Mouse (Mus musculus): ENCODE results near the gene Clca3a1.

Clca3a1 gene

GRCm38 (mm10) chr3:144719088-144719900 is 41.5 kb downstream of the Clca3a1 start:
- DNase-seq (ENCODE audit: low spot score) = peak; percentile 60

DNA sequence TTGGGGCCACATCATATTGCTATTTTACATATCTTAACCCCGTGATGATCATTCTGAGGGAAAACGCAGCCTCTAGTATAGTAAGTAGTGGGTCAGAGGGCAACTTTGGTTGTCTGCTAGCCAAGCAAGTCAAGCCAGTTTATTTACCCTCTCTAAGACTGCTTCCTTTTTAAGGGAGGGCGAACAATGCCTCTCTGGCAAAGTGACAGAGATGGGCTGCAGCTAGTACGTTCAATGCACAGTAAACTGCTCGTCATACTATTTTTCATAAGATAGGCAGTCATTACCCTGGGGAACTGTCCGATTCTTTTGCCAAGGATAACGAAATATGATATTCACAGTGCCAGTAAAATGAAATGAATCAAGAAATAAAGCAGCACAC is 42.1 kb downstream of the Clca3a1 start:
- no peak for DNase-seq (ENCODE audit: low spot score)

DNA sequence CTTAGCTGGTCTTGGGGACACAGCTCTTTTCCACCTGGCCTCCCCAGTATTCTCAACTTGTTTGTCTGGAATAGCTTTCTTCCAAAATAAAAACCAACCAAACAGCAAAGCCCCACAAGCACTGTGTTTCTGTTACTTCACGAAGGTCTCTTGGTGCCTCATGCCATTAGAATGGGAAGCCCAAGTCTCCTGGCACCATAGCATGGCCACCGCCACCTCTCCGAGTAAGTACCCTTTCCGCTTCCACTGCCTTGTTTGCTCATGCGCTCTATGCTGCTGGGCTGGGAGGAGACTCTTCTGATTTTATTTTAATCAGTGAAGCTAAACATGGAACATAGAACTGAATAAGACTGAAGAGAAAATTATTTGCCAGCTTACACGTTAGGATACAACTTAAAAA is 42.9 kb downstream of the Clca3a1 start:
- no peak for DNase-seq (ENCODE audit: low spot score)

DNA sequence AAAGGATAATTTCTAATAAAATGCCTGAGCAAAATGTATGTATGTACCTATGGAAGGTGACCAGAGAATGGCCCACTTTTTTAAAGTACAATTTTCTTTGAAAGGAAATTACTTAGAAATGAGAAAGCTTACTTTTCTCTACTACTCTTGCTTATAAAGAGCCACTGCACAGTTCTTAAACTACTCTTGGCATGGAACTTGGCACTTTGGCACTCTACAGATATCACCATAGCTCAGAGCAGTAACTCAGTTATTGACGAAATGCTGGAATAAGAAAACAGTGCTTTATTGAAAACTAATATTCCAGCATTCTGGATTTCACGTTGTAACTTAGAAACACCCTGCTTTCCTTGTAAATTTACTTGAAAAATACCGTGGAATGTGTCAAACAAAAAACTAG is 43.7 kb downstream of the Clca3a1 start:
- DNase-seq (ENCODE audit: low spot score) = no peak

DNA sequence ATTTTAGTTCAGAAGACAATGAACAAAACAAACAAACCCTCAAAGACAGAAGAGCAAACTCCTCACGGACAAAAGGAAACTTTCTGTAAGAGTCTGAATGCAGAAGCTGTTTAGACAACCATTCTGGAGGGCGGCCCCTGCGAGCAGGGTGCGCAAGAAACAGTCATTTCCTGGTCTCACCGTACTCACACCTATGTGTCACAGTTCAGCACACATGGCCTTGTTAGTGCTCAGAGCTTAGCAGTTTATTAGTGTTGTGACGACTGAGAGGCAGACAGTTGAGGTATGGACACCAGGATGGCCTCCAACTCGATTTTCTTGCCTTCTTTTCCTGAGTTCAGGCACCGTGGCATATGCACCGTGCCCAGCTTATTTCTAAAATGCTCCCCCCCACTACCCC is 44.9 kb downstream of the Clca3a1 start:
- no peak for DNase-seq (ENCODE audit: low spot score)

GRCm38 (mm10) chr3:144715033-144715432 is 45.7 kb downstream of the Clca3a1 start:
- no peak for DNase-seq (ENCODE audit: low spot score)

DNA sequence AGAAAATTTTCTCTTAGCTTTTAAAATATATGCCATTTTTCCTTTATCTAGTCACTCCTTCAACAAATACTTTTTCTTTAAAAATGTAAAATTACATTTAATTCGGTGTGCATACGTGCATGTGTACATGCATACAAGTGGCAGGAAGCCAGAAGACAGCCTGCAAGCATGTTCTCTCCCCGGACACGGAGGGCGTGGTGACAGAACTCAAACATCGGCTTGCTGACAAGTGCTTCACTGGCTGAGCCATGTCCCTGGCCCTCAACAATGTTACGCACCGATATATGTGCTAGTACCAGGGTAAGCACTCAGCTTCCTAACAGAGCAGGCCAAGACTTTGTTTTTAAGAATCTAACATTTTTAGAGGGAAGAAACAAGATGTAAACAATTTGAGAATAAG is 46.2 kb downstream of the Clca3a1 start:
- no peak for DNase-seq (ENCODE audit: low spot score)

- no peak for DNase-seq (ENCODE audit: low spot score)
Measured at GRCm38 (mm10) chr3:144714126-144714525, 46.7 kb downstream of the Clca3a1 start.

DNA sequence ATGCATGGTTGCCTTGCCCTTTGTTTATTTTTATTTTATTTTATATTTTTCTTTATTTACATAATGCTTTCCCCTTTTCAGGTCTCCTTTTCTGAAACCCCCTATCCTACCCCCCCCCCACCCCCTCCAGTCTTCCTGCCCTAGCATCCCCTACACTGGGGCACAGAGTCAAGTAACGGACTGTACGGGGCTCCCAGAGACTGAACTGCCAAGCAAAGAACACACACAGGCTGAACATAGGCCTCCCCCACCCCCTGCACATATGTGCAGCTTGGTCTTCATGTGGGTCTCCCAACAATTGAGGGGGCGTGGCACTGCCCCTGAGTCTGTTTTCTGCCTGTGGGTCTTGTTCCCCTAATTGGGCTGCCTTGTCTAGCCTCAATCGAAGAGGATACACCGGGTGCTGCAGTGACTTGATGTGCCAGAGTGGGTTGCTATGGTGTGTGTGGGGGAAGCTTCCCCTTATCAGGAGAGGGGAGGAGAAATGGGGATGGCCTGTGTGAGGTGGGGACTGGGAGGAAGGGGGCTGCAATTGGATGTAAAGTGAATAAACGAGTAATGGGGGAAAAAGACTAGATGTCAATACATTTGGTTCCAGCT is 49.1 kb downstream of the Clca3a1 start:
- no peak for DNase-seq (ENCODE audit: low spot score)

DNA sequence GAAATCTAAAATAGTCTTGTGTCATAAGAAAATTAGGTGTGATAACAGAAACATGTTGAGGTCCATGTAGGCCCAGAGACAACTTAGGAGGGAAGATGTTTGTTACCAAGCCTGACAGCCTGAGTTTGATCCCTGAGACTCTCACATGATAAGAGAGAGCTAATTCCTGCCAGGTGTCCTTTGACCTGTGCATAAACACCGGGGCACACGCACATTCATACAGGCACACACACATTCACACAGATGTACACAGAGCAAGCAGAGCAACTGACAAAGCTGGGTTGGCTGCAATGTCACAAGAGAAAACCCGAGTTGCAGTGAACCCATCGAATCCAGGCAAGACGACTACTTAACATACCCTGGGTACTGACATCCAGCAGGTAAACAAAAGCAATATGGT is 52.2 kb downstream of the Clca3a1 start:
- no peak for DNase-seq (ENCODE audit: low spot score)

DNA sequence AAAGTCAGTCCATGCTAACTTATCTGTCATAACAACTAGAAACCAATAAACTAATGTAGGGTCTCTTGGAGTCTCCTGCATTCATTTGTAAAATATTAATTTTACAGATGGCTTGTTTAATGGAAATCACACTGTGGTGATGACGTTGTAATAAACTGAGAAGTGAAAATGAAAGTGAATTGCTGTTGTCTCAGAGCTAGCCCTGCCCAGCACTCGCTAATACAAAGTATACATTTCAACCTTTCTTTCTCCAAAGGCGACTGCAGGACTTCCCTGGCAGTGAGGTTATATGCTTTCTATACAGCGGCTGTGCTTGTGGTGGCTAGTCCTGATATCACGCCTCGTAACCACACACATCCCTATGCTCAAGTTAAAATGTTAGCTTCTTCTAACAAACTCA is 56.8 kb downstream of the Clca3a1 start:
- no peak for DNase-seq (ENCODE audit: low spot score)

GRCm38 (mm10) chr3:144698790-144699433 is 61.9 kb downstream of the Clca3a1 start:
- no peak for DNase-seq (ENCODE audit: low spot score)

GRCm38 (mm10) chr3:144697942-144698341 is 62.8 kb downstream of the Clca3a1 start:
- no peak for DNase-seq (ENCODE audit: low spot score)

- DNase-seq (ENCODE audit: low spot score) = no peak
Measured at GRCm38 (mm10) chr3:144697154-144697553, 63.6 kb downstream of the Clca3a1 start.

- no peak for DNase-seq (ENCODE audit: low spot score)
Measured at GRCm38 (mm10) chr3:144694941-144695340, 65.8 kb downstream of the Clca3a1 start.

DNA sequence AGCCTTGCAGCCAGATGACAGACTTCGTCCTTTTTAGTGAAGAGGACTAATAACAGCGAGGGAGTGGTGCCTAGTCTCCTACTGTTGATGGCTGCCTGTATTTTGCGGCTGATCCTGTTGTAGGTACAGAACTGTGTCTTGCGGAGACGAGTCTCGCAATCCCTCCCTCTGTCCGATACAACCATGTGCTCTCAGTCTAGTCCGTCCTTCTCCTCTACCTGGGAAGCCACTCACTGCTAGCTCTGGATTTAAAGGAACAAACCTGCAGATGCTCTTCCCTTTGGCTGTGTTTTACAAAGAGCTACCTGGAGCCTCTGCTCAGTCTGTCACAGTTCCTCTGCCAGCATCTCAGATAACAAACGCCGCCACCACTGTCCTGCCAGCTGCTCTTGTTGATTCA is 66.7 kb downstream of the Clca3a1 start:
- no peak for DNase-seq (ENCODE audit: low spot score)

GRCm38 (mm10) chr3:144692052-144692451 is 68.7 kb downstream of the Clca3a1 start:
- no peak for DNase-seq (ENCODE audit: low spot score)

DNA sequence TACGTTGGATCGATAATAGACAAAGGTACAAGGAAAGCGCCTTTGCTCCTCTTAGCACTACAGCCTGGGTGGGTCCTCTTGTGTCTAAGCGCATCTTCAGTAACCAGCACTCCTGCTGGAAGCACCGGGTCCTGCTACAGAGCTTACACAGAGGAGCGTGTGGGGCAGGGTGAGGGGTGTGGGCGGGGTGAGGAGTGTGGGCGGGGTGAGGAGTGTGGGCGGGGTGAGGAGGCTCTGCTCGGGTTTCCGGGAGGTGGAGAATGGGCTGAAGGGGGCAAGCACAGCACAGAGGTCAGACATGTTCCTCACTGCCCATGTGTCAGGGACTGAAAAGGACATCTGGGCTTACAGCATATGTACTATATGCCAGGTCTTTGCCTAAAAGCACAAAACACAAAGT is 71.5 kb downstream of the Clca3a1 start:
- DNase-seq (ENCODE audit: low spot score) = no peak

GRCm38 (mm10) chr3:144688284-144688683 is 72.5 kb downstream of the Clca3a1 start:
- DNase-seq (ENCODE audit: low spot score) = no peak

DNA sequence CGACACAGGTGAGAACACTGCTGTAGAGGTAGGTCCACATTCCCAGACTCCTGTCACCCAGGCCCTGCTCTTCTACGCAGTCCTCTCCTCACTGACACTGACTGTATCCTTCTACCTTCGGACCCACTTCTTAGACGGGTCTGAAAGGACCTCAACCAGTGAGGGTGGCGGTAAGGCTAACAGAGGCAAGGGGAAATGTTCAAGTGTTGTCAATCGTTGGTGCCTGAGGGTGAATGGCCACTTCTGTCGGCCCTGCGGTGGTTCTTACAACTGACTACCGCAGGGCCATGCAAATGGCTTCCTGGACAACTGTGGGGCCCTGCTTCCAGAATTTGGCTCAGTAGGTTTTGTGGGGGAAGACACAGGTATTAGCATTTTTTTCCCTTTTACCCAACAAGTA is 73.2 kb downstream of the Clca3a1 start:
- DNase-seq (ENCODE audit: low spot score) = no peak

GRCm38 (mm10) chr3:144686146-144686545 is 74.6 kb downstream of the Clca3a1 start:
- no peak for DNase-seq (ENCODE audit: low spot score)

DNA sequence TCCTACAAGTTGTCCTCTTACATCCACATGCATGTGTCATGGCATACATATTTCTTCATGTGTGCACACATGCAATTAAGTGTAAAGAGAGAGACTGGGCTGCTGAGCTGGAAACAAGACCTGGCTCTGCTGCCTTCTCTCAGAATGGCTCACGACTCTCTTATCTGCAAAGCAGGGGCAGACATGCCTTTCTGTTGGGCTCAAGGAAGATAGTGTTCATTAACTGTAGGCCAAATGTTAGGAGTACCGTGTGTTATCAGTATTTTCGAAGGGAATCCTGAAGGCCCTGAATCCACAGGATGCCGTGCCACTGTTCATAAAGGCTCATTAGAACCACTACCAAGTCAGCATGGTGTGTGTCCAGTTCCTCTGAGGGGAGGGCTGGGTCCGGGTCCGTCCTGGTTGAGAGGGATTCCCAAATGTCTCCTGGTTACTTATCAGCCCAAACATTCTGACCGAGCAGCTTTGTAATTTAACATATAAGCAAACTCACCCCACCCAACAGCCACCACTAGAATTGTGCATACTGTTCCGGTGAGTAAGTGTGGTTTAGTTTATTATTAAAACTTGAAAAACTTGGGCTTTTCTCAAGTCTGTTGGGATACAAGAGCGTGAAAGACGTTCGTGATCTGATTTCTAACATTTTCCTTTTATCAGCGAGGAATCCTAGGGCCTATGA is 77.5 kb downstream of the Clca3a1 start:
- no peak for DNase-seq (ENCODE audit: low spot score)

DNA sequence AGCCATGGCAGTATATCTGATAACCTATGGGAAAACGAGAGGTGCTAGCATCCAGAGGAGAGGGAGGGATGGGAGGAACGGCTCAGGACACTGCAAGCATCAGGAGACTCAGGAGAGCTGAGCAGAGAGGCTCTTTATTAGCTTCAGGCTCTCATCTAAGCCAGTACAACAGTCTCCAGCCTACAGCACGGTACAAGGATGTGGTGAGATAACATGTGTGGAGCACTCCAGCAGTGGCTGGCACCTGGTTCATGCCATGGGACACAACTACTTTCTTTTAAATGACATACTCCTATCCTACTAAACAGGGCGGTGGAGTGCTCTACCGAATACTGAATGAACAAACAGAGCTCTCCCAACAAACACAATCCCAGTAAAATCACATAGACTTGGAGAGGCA is 79.2 kb downstream of the Clca3a1 start:
- DNase-seq (ENCODE audit: low spot score) = no peak
